Mouse (Mus musculus) heart, embryonic 10.5 days (tissue): ENCODE results near the gene Krt6b. TPM values are rescaled to one million over a fixed set of nuclear protein-coding genes. Genes with fewer than 3 reads are reported as not detected.
"Not testable (repeated sequence)": the region's sequence is repeated elsewhere in the genome, so short reads cannot be mapped to it uniquely, and the experiment has no call there.

Source experiments
- DNase-seq: peaks from one replicate; pipeline ENCODE4 v3.0.0-alpha.2; 2017; ENCODE audit warnings: low spot score
- H3K27ac ChIP-seq: fragments of 300-500 bp; sonication (generic); 2 replicates; pipeline ENCODE4 v1.5.1; 2016; ENCODE audit warnings: mild to moderate bottlenecking
- H3K27me3 ChIP-seq: fragments of 300-500 bp; sonication (generic); 2 replicates; pipeline ENCODE4 v1.6.1; 2016; ENCODE audit warnings: mild to moderate bottlenecking; ENCODE audit not compliant: poor library complexity, insufficient read depth, severe bottlenecking
- H3K36me3 ChIP-seq: fragments of 300-500 bp; sonication (generic); 2 replicates; pipeline ENCODE4 v1.6.1; 2016; ENCODE audit warnings: mild to moderate bottlenecking, moderate library complexity
- H3K4me1 ChIP-seq: fragments of 300-500 bp; sonication (generic); 2 replicates; pipeline ENCODE4 v1.6.1; 2016; ENCODE audit warnings: mild to moderate bottlenecking
- H3K4me3 ChIP-seq: fragments of 300-500 bp; sonication (generic); 2 replicates; pipeline ENCODE4 v1.5.1; 2016; ENCODE audit warnings: mild to moderate bottlenecking, moderate library complexity
- H3K9me3 ChIP-seq: fragments of 300-500 bp; sonication (generic); 2 replicates; pipeline ENCODE4 v1.6.1; 2016; ENCODE audit warnings: mild to moderate bottlenecking, moderate library complexity
- WGBS: fragments of 180-500 bp; shearing (Covaris S2); methylation state at CpG from one replicate; pipeline ENCODE4 v1.1.7; 2016; 5-methylcytosine and 5-hydroxymethylcytosine counted together
- microRNA-seq: library from miRNA; unstranded; fragments of <30 nt; microRNA quantifications from one replicate; pipeline ENCODE4, GENCODE M21; 2017
- polyA plus RNA-seq: library from polyadenylated mRNA; unstranded; fragments of >200 nt; fragmentation: Nextera tagmentation; extraction: Ambion mirVana; gene quantifications from 2 replicates; pipeline ENCODE4 v1.2.1, GENCODE M21; 2016

The Krt6b gene
- polyA plus RNA-seq, 1 experiment from 2014 or later, result not detected

- Histone ChIP-seq H3K27me3 (peaks cover 6% of the 10 kb centered on the region; the same call in 1 of the 2 replicates), H3K36me3 (no peaks in the 10 kb centered on the region), H3K4me1 (no peaks in the 10 kb centered on the region), H3K4me3 (no peak within 1 kb of the TSS), H3K27ac (no peak within 1 kb of the TSS), H3K9me3 (no peaks in the 10 kb centered on the region)
- 76% methylated on average over 5 of the region's 5 CpGs for WGBS
- no peak for DNase-seq
Measured at GRCm38 (mm10) chr15:101694207-101694606, 14.1 kb upstream of the Krt6b start, which contains the start of gene Krt6a. TSS of gene Krt6a (minus strand) at chr15:101694307.

DNA sequence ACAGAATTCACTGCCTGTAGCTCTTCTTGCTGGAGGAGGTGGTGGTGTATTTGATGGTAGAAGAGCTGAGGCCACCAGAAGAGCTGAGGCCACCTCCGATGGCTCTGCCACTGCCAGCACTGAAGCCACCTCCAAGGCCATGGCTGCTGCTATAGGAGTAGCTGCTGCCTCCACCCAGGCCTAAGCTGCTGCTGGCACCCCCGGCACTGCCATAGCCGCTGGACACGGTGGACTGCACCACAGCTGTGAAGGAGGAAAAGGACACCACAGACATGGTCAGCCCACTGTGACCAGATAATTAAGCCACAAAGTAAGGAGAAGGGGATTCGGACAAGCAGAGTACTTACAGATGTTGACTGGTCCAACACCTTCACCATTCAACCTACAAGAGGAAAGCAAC, 10.4 kb upstream of the Krt6b start:
- not testable (repeated sequence) for H3K4me3 ChIP-seq, DNase-seq, H3K4me1 ChIP-seq, H3K9me3 ChIP-seq, H3K27ac ChIP-seq, H3K27me3 ChIP-seq, H3K36me3 ChIP-seq
- WGBS, result 84% methylated on average over 5 of the region's 5 CpGs

- H3K36me3 ChIP-seq, result no peaks in the 10 kb centered on the region
- H3K9me3 ChIP-seq, result no peaks in the 10 kb centered on the region
- no peaks in the 10 kb centered on the region for H3K27me3 ChIP-seq
- DNase-seq, result no peak
- no peak overlapping the region for H3K4me3 ChIP-seq
- no peak overlapping the region for H3K27ac ChIP-seq
- H3K4me1 ChIP-seq, result no peaks in the 10 kb centered on the region
- 73% methylated on average over 2 of the region's 2 CpGs for WGBS
Measured at GRCm38 (mm10) chr15:101688161-101688560, 8.1 kb upstream of the Krt6b start.

DNA sequence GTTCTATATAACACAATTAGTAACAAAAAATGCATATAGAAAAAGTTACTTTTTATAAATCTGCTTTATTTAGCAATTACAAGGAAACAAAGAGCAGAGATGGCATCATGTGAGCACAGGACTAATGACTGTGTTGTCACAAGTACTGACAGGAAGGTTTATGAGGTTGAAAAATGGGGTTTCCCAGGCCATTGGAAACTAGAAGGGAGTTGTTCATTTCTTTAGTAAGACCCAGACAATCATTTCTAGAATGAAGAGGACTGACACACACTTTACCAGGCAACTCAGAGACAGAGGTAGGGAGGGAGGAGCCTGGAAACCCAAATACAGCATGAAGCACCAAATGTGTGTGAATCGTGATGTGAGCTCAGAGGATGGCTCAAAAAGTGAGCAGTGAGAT, 4.1 kb downstream of the Krt6b start:
- Histone ChIP-seq H3K36me3 (no peaks in the 10 kb centered on the region), H3K27ac (no peak overlapping the region), H3K27me3 (no peaks in the 10 kb centered on the region), H3K9me3 (no peaks in the 10 kb centered on the region), H3K4me1 (no peaks in the 10 kb centered on the region), H3K4me3 (no peak overlapping the region)
- DNase-seq, result no peak
- WGBS, result 81% methylated on average over 1 of the region's 1 CpGs

DNA sequence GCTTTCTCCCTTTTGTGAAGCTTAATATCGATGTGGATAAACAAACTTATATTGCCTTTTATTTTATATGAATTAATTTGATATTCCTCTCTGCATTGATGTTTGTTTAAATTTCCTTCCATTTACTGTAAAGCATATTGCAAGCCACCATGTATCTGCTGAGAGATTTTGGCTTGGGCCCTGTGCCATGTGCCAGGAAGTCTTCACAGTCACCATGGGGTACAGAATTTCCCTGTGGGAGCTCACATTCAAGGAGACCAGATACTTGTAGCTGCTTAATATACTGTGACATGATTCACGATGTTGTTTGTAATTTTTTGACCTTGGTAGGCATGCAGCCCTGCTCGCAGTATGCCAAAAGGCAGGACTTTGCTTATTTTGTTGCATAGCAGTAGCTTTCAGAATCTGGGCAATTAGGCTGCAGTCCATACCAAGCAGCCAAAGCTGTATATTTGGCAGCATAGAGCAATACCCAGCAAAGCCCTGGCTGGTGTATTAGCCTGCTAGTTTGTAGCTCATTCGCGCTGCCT, 27.3 kb downstream of the Krt6b start:
- no peak overlapping the region for H3K4me3 ChIP-seq
- H3K27me3 ChIP-seq, result no peaks in the 10 kb centered on the region
- no peak overlapping the region for H3K27ac ChIP-seq
- 82% methylated on average over 5 of the region's 5 CpGs for WGBS
- no peak for DNase-seq
- no peaks in the 10 kb centered on the region for H3K9me3 ChIP-seq
- no peaks in the 10 kb centered on the region for H3K36me3 ChIP-seq
- no peaks in the 10 kb centered on the region for H3K4me1 ChIP-seq

DNA sequence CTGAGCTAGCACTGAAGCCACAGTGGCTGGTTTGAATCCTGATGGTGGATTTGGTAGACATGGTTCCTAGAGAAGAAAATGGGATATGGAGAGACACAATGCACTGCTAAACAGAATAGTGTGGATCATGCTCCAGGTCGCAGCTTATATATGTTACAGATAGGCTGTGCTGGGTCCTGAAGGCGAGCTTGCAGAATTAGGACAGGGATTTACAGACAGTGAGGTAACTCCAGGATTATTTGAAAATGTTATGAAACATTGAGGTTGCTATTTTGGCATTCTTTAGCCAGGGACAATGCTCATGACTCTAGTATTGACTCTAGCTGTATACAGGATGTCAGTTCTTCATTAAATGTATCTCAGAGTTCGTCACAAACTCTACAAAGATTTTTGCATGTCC, 32.8 kb downstream of the Krt6b start, which contains the start of gene Gm5478:
Gene Gm5478, minus strand, starts transcription at position 101 of the 400 bp plus-strand sequence.
- Histone ChIP-seq H3K36me3 (no peaks in the 10 kb centered on the region), H3K4me3 (no peak within 1 kb of the TSS), H3K27me3 (no peaks in the 10 kb centered on the region), H3K9me3 (no peaks in the 10 kb centered on the region), H3K27ac (no peak within 1 kb of the TSS), H3K4me1 (no peaks in the 10 kb centered on the region)
- DNase-seq, result no peak
- WGBS, result 68% methylated on average over 3 of the region's 3 CpGs

DNA sequence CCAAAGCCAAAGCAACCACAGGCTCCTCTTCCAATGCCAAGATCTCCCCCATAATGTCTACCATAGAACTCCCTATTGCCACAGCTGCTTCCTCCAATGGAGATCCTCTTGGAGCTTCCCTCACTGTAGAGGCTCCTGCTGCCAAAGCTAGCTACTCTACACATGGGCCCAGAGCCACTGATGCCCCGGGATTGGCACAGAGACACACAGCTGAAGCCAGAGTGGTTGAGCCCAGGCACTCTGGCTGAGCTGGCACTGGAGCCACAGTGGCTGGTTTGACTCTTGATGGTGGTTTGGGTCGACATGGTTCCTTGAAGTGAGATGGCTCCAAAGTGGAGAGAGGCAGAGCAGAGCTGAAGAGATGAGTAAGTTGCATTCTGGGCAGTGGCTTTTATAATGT, 52.2 kb downstream of the Krt6b start, which contains the start of gene Gm5414:
Gene Gm5414, minus strand, starts transcription at position 305 of the 400 bp plus-strand sequence.
- H3K4me1 ChIP-seq, result no peaks in the 10 kb centered on the region; the same call in 1 of the 2 replicates
- no peak within 1 kb of the TSS for H3K27ac ChIP-seq
- no peak within 1 kb of the TSS for H3K4me3 ChIP-seq
- 69% methylated on average over 2 of the region's 2 CpGs for WGBS
- H3K36me3 ChIP-seq, result no peaks in the 10 kb centered on the region
- no peak for DNase-seq
- no peaks in the 10 kb centered on the region for H3K9me3 ChIP-seq
- no peaks in the 10 kb centered on the region for H3K27me3 ChIP-seq

Small RNA genes lying within 50 kb of the gene (microRNA-seq; reads per million reads assigned to microRNA genes)
- gene Gm44323, result not detected
- gene Gm44342, result not detected
- gene Gm44383, result not detected
- not detected for gene Gm44479

Other genes starting within 250 kb of the Krt6b start
- gene Krt87, start 241.5 kb downstream of the Krt6b start, polyA plus RNA-seq, result not detected in 2 replicates
- gene Krt88, start 232.5 kb downstream of the Krt6b start, polyA plus RNA-seq, result not detected in 2 replicates
- not detected in 2 replicates for gene Krt81, start 216.5 kb downstream of the Krt6b start, polyA plus RNA-seq
- gene Krt86, start 206.8 kb downstream of the Krt6b start, polyA plus RNA-seq, result not detected in 2 replicates
- not detected in 2 replicates for gene Krt83, start 188.8 kb downstream of the Krt6b start, polyA plus RNA-seq
- gene Gm49425, start 163.0 kb downstream of the Krt6b start, polyA plus RNA-seq, result not detected in 2 replicates
- gene Krt84, start 147.5 kb downstream of the Krt6b start, polyA plus RNA-seq, result not detected in 2 replicates
- gene Krt82, start 129.6 kb downstream of the Krt6b start, polyA plus RNA-seq, result not detected in 2 replicates
- gene Krt90, start 117.3 kb downstream of the Krt6b start, polyA plus RNA-seq, result 0.26 and 0.29 TPM in 2 replicates
- gene Krt75, start 106.4 kb downstream of the Krt6b start, polyA plus RNA-seq, result 0.10 TPM in 1 of 2 replicates, not detected in the other
- not detected in 2 replicates for gene Gm5414, start 52.1 kb downstream of the Krt6b start, polyA plus RNA-seq
- gene Gm5478, start 32.9 kb downstream of the Krt6b start, polyA plus RNA-seq, result not detected in 2 replicates
- 0.05 TPM in 1 of 2 replicates, not detected in the other for gene Krt6a, start 14.0 kb upstream of the Krt6b start, polyA plus RNA-seq
- 0.33 and 1.4 TPM in 2 replicates for gene Krt5, start 32.6 kb upstream of the Krt6b start, polyA plus RNA-seq
- gene Krt71, start 62.8 kb upstream of the Krt6b start, polyA plus RNA-seq, result not detected in 2 replicates
- not detected in 2 replicates for gene Krt72, start 106.2 kb upstream of the Krt6b start, polyA plus RNA-seq
- gene Krt73, start 122.1 kb upstream of the Krt6b start, polyA plus RNA-seq, result not detected in 2 replicates
- not detected in 2 replicates for gene Krt2, start 137.9 kb upstream of the Krt6b start, polyA plus RNA-seq
- 0.30 and 1.0 TPM in 2 replicates for gene Krt1, start 170.5 kb upstream of the Krt6b start, polyA plus RNA-seq
- 0.04 TPM in 1 of 2 replicates, not detected in the other for gene Krt77, start 189.4 kb upstream of the Krt6b start, polyA plus RNA-seq
- not detected in 2 replicates for gene Krt76, start 212.6 kb upstream of the Krt6b start, polyA plus RNA-seq
- gene Krt4, start 244.4 kb upstream of the Krt6b start, polyA plus RNA-seq, result 0.09 TPM in 1 of 2 replicates, not detected in the other